Mouse (Mus musculus) heart, adult 2 months (tissue): ENCODE measurements around the gene Olfr52.

ENCODE experiments used
- CTCF ChIP-seq: fragments of 200-600 bp; IDR thresholded peaks from 2 replicates; pipeline ENCODE4 v1.8.1; 2022; ENCODE audit warnings: antibody characterized with exemption, mild to moderate bottlenecking, moderate library complexity
- EP300 ChIP-seq: fragments of 200-500 bp; IDR thresholded peaks from 2 replicates; pipeline ENCODE4 v1.6.1; 2011; ENCODE audit warnings: low read depth, low read length, control low read depth; ENCODE audit not compliant: insufficient read depth

DNA sequence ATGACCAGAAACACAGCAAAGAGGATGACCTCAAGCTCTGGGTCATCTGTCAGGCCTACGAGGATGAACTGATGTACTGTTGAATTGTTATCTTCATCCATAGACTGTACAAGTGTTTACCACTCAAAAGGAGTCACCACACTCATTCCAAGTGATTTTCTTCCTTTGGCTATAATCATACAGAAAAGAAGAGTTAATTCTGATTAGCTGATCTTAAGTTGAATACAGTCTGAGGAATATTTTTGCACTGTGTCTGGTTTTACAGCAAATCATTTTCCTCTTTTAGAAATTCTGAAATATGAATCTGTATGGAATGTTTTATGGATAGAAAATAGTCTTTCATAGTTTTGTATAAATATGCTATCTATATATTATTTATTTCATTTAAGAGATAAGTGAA is 38.9 kb downstream of the Olfr52 start, which contains the start of gene Olfr1040:
- no peak for TF ChIP-seq CTCF
- no peak for TF ChIP-seq EP300
